Mouse (Mus musculus): ENCODE results near the gene Ppl. TPM values are rescaled to one million over a fixed set of nuclear protein-coding genes. Genes with fewer than 3 reads are reported as not detected.

Gene Ppl
- total RNA-seq, 4 experiments from 2014 or later: 3.9 to 6.4 (median 5.0) TPM

DNA sequence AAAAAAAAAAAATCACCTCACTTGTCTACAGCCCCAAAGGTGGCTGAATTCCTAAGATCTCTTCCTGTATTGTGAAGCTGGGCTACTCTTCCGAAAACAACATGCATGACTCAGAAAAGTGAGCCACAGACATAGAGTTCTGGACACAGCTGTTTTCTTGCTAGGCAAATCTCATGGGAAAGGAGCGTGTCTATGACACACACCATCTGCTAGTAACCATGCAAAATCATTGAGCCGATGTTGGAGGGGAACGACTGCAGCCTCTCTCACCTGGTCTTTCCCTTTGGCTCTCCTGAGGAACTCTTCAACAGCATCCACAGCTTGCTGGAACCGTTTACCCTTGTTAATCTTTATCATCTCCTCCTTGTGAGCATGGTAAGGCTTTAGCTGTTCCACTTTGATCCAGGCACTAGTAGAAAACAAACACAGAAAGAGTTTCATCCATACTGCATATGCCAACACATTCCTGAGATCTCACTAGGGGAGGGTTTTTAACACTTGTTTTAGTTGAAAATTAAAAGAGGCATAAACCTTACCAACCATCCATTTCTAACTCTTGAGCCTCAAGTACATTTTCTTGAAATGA lies 95.5 kb downstream of the Ppl start:
- no peak for DNase-seq (ENCODE audit: low spot score in 2 of 2)

Other genes starting within 250 kb of the Ppl start
- 100 to 1,000 TPM; 204 to 222 (median 214) TPM for gene Mgrn1, start 246.2 kb downstream of the Ppl start, total RNA-seq (2022)
- gene Nudt16l1, start 193.7 kb downstream of the Ppl start, total RNA-seq (2022): 10 to 100 TPM; 75.3 to 81.3 (median 78.2) TPM
- 10 to 100 TPM; 67.3 to 90.8 (median 81.5) TPM for gene Anks3, start 168.2 kb downstream of the Ppl start, total RNA-seq (2022)
- not detected for gene Sept12, start 134.6 kb downstream of the Ppl start, total RNA-seq (2022)
- not detected for gene Smim22, start 125.1 kb downstream of the Ppl start, total RNA-seq (2022)
- gene Rogdi, start 118.9 kb downstream of the Ppl start, total RNA-seq (2022): 100 to 1,000 TPM; 282 to 333 (median 307) TPM
- 100 to 1,000 TPM; 134 to 153 (median 147) TPM for gene Glyr1, start 82.6 kb downstream of the Ppl start, total RNA-seq (2022)
- 10 to 100 TPM; 41.1 to 47.2 (median 44.8) TPM for gene Ubn1, start 82.4 kb downstream of the Ppl start, total RNA-seq (2022)
- 10 to 100 TPM in 2 of 4 experiments, 1 to 10 TPM in 2; 8.3 to 11.1 (median 9.7) TPM for gene Sec14l5, start 14.7 kb upstream of the Ppl start, total RNA-seq (2022)
- gene Nagpa, start 71.6 kb upstream of the Ppl start, total RNA-seq (2022): 10 to 100 TPM; 11.1 to 18.8 (median 14.8) TPM
- gene AU021092, start 89.9 kb upstream of the Ppl start, total RNA-seq (2022): 1 to 10 TPM; 5.2 to 6.2 (median 5.6) TPM
- 10 to 100 TPM; 32.0 to 36.7 (median 32.7) TPM for gene Alg1, start 101.2 kb upstream of the Ppl start, total RNA-seq (2022)
- gene Eef2kmt, start 123.6 kb upstream of the Ppl start, total RNA-seq (2022): 1 to 10 TPM; 3.9 to 7.2 (median 5.0) TPM